8 mouse cellular contexts compared by ENCODE assay signal in genomic region chr10:69870348-69870747, GRCm38 (mm10).
DNase-seq lines count a peak whose midpoint lies in the region; ATAC-seq and TF ChIP-seq lines count a peak whose summit lies in the region.

No protein-coding gene starts in this region.

- H3K4me2 ChIP-seq in forebrain, embryonic 13.5 days, result no peak overlapping the region
- H3K4me2 ChIP-seq in forebrain, embryonic 15.5 days (replicated peaks), result no peak overlapping the region
- H3K4me2 ChIP-seq in intestine, embryonic 16.5 days (ENCODE audit: low read depth, low read length), result no peak overlapping the region
- no peak overlapping the region for H3K4me2 ChIP-seq in limb, embryonic 14.5 days (replicated peaks; ENCODE audit: low read depth, low read length, severe bottlenecking)
- no peak overlapping the region for H3K4me2 ChIP-seq in neural tube, embryonic 13.5 days

- H3K27ac ChIP-seq in forebrain, embryonic 13.5 days, result 0 out of 2 replicates have a peak overlapping the region, but pooled peaks have one; percentile 0
- no peak overlapping the region for H3K27ac ChIP-seq in forebrain, embryonic 15.5 days (replicated peaks)
- H3K27ac ChIP-seq in intestine, embryonic 16.5 days (ENCODE audit: low read length), result no peak overlapping the region
- no peak overlapping the region for H3K27ac ChIP-seq in limb, embryonic 14.5 days (replicated peaks; ENCODE audit: low read depth, low read length)
- H3K27ac ChIP-seq in neural tube, embryonic 13.5 days (replicated peaks), result peak overlapping the region; percentile 49

- WGBS in forebrain, embryonic 13.5 days, result 13% methylated on average over 5 of the region's 5 CpGs
- WGBS in forebrain, embryonic 15.5 days, result 12% methylated on average over 5 of the region's 5 CpGs
- 9% methylated on average over 5 of the region's 5 CpGs for WGBS in intestine, embryonic 16.5 days
- WGBS in limb, embryonic 14.5 days, result 15% methylated on average over 5 of the region's 5 CpGs
- WGBS in neural tube, embryonic 13.5 days, result 6% methylated on average over 5 of the region's 5 CpGs

- no peak overlapping the region for H3K4me3 ChIP-seq in forebrain, embryonic 13.5 days
- no peak overlapping the region for H3K4me3 ChIP-seq in forebrain, embryonic 15.5 days
- no peak overlapping the region for H3K4me3 ChIP-seq in intestine, embryonic 16.5 days (ENCODE audit: low read length)
- no peak overlapping the region for H3K4me3 ChIP-seq in limb, embryonic 14.5 days (replicated peaks; ENCODE audit: low read length)
- H3K4me3 ChIP-seq in neural tube, embryonic 13.5 days, result no peak overlapping the region

- peaks cover 10% of the 10 kb centered on the region for H3K4me1 ChIP-seq in forebrain, embryonic 13.5 days
- peaks cover 7% of the 10 kb centered on the region for H3K4me1 ChIP-seq in forebrain, embryonic 15.5 days
- H3K4me1 ChIP-seq in intestine, embryonic 16.5 days (ENCODE audit: control insufficient read depth, insufficient read depth, low read length), result no peaks in the 10 kb centered on the region
- no peaks in the 10 kb centered on the region for H3K4me1 ChIP-seq in limb, embryonic 14.5 days (ENCODE audit: control insufficient read depth, insufficient read depth, low read length)
- peaks cover 25% of the 10 kb centered on the region for H3K4me1 ChIP-seq in neural tube, embryonic 13.5 days (replicated peaks)

- no peak overlapping the region for H3K9ac ChIP-seq in forebrain, embryonic 13.5 days
- H3K9ac ChIP-seq in forebrain, embryonic 15.5 days (replicated peaks), result no peak overlapping the region
- no peak overlapping the region for H3K9ac ChIP-seq in intestine, embryonic 16.5 days (ENCODE audit: low read depth, low read length)
- no peak overlapping the region for H3K9ac ChIP-seq in limb, embryonic 14.5 days (ENCODE audit: low read depth, low read length, severe bottlenecking)
- no peak overlapping the region for H3K9ac ChIP-seq in neural tube, embryonic 13.5 days

- H3K27me3 ChIP-seq in forebrain, embryonic 13.5 days, result no peaks in the 10 kb centered on the region
- H3K27me3 ChIP-seq in forebrain, embryonic 15.5 days, result no peaks in the 10 kb centered on the region
- no peaks in the 10 kb centered on the region for H3K27me3 ChIP-seq in intestine, embryonic 16.5 days (replicated peaks; ENCODE audit: control insufficient read depth, insufficient read depth, low read length)
- H3K27me3 ChIP-seq in limb, embryonic 14.5 days (ENCODE audit: control insufficient read depth, insufficient read depth, low read length), result no peaks in the 10 kb centered on the region
- H3K27me3 ChIP-seq in neural tube, embryonic 13.5 days, result no peaks in the 10 kb centered on the region

- ATAC-seq in forebrain, embryonic 13.5 days, result peak; percentile 70; the same call in 1 of the 2 replicates
- no peak for ATAC-seq in forebrain, embryonic 15.5 days (replicated peaks)
- peak; percentile 52; the same call in 1 of the 2 replicates for ATAC-seq in intestine, embryonic 16.5 days
- ATAC-seq in limb, embryonic 14.5 days (ENCODE audit: low FRiP score, low read depth), result peak; percentile 68
- ATAC-seq in neural tube, embryonic 13.5 days (ENCODE audit: low read depth), result no peak

- peak; percentile 55 for DNase-seq in c-Kit-positive CD71-positive TER-119-negative erythroid progenitor cells, embryonic 14.5 days (ENCODE audit: low read depth)
- DNase-seq in frontal cortex, postnatal 10 days (ENCODE audit: low spot score in 2 of 2), result peak; percentile 37 to 74
- peak; percentile 43 for DNase-seq in limb, embryonic 14.5 days (ENCODE audit: low spot score)
- DNase-seq in testis, postnatal 14 days (ENCODE audit: low spot score), result peak; percentile 68

- peaks cover 24% of the 10 kb centered on the region for H3K36me3 ChIP-seq in forebrain, embryonic 13.5 days (ENCODE audit: poor library complexity, severe bottlenecking)
- H3K36me3 ChIP-seq in forebrain, embryonic 15.5 days, result peaks cover 6% of the 10 kb centered on the region; the same call in 1 of the 2 replicates
- no peaks in the 10 kb centered on the region for H3K36me3 ChIP-seq in intestine, embryonic 16.5 days (ENCODE audit: control insufficient read depth, insufficient read depth, low read length)
- H3K36me3 ChIP-seq in limb, embryonic 14.5 days (ENCODE audit: control insufficient read depth, insufficient read depth, low read length), result no peaks in the 10 kb centered on the region
- H3K36me3 ChIP-seq in neural tube, embryonic 13.5 days, result peaks cover 45% of the 10 kb centered on the region

- H3K9me3 ChIP-seq in forebrain, embryonic 13.5 days (replicated peaks), result no peaks in the 10 kb centered on the region
- no peaks in the 10 kb centered on the region for H3K9me3 ChIP-seq in forebrain, embryonic 15.5 days
- H3K9me3 ChIP-seq in intestine, embryonic 16.5 days (ENCODE audit: control insufficient read depth, low read length), result no peaks in the 10 kb centered on the region
- no peaks in the 10 kb centered on the region for H3K9me3 ChIP-seq in limb, embryonic 14.5 days (ENCODE audit: control insufficient read depth, low read length)
- H3K9me3 ChIP-seq in neural tube, embryonic 13.5 days, result no peaks in the 10 kb centered on the region

- TF ChIP-seq POLR2A in limb, embryonic 14.5 days (IDR thresholded peaks at IDR 0.05; ENCODE audit: borderline replicate concordance, extremely low read depth, insufficient read depth, insufficient read length), result no peak

Comparison
In these comparisons a context has a peak if more than half of its experiments do, and no peak if none do; other contexts are left out.
1. ATAC-seq: peak in forebrain, embryonic 13.5 days (single experiment), intestine, embryonic 16.5 days (single experiment) and limb, embryonic 14.5 days (single experiment); none in forebrain, embryonic 15.5 days (single experiment) and neural tube, embryonic 13.5 days (single experiment).
2. H3K27ac ChIP-seq: peak in forebrain, embryonic 13.5 days (single experiment) and neural tube, embryonic 13.5 days (single experiment); none in forebrain, embryonic 15.5 days (single experiment), intestine, embryonic 16.5 days (single experiment) and limb, embryonic 14.5 days (single experiment).
3. Peak in every context shown above with its lines, with median percentiles within 50 percentile points of each other: DNase-seq.